Mouse (Mus musculus): ENCODE measurements at regions not wholly inside any gene's neighbourhood (a gene's known extent, or its start where the extent isn't known, plus 50 kb on each side); places are given as distances from the start of the nearest gene placed in this dataset.

- no peak for DNase-seq
Observed at GRCm38 (mm10) chrX:11387200-11387940, 59.7 kb downstream of the H2al1j start.

DNA sequence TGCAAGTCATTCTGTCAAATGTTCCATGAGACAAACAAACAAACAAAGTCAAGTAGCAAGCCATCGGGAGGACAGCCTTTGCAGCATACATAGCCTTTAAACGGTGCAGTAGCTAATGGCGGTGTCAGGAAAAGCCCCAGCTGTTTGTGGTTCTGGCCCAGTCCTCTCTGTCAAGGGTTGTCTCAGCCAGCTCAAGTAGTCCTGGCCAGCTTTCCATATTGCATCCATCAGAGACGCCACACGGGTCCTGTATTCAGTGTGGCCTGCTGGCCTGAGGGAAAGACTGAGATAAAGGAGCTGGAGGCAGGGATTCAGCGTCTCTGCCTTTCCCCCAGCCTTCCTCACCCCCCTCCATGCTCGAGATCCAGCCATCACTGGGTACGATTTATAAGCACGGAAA lies 61.2 kb downstream of the H2al1j start:
- no peak for DNase-seq

GRCm38 (mm10) chrX:11400406-11400805 lies 72.8 kb downstream of the H2al1j start:
- no peak for DNase-seq

GRCm38 (mm10) chrX:11404369-11404768 lies 76.7 kb downstream of the H2al1j start:
- DNase-seq = no peak

- DNase-seq = no peak
Observed at GRCm38 (mm10) chrX:11412316-11412826, 84.7 kb downstream of the H2al1j start.

- DNase-seq = no peak
Observed at GRCm38 (mm10) chrX:11415662-11416061, 88.0 kb downstream of the H2al1j start.

DNA sequence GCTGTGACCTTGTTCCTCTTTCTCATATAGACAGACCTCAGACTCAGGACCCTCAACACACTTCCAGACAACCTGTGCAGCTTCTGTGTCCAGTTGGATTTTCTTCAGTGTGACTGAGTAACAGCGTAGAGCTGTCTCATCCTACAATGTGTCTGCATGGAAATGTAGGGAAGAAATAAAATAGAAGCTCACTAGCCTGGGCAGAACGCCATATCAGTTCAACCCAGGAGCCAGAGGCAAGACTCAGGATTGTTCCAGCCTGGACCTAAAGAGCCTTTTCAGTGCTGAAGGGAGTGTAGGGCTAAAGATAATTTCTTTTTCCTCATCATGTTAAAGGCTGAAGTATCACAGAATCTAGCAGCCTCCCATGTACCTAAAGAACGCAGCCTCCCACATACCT lies 88.9 kb downstream of the H2al1j start:
- no peak for DNase-seq

DNA sequence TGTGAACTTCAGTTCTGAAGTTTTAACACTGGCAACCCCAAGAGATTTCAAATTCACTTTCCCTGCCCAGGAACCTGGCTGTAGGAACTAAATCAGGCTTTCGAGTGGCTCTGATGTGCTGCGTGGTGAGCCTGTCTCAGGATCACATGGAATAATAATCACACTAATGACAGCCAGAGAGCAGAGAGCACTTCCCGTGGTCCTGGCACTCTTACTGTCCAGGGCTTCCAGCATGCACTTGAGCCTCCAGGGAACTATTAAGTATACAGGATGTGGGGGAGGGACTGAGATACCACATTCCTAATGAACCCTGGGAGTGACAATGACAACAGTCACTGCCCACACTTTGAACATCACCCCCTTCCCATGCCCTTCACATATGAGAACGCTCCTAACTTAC lies 90.2 kb downstream of the H2al1j start:
- DNase-seq = no peak

DNA sequence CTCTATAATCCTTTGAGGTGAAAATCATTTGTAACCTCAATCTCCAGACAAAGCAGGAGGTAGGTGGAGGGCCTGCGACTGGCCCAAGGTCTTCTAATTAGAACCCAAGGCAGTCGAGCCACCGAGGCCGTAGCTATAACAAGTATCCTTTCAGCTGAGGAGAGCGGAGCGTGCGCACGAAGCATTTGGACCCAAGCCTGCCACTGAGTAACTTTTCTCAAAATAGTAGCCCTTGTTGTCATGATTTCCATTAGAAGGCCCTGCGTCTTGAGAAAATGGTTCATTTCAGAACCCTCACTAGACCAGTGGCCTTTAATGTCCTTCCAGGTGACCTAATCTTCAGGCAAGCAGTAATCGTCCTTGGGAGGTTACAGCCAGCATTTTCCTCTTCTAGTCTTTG lies 90.6 kb downstream of the H2al1j start:
- no peak for DNase-seq

- no peak for DNase-seq
Observed at GRCm38 (mm10) chrX:11419162-11419631, 91.6 kb downstream of the H2al1j start.

DNA sequence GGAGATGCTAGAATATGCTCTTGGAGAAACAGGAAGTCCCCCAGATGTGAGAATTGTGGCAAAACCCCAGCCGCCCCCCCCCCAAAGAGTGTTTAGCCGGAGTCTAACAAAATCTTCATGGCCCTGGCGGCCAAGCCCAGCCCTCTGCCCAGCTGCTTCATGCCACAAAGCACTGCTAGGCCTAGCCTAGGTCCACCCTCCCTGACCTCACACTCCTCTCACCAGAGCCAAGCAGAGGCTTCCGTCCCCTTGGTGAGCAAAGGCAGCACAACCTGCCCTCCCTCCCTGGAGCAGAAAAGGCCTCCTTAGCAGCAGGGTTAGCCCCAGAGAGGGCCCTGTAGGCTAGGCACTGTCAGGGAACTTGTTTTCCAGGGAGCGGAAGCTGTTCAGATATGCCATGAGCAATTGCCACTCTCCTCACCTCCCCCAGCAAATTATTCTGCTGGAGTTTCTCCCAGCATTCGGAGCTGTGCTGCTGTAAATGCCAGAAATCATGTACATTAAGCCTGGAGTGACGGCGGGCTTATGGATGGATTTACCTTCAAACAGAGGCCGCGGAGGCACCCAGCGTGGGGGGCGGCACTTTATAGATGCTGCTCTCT lies 104.9 kb downstream of the H2al1j start:
- DNase-seq = no peak

DNA sequence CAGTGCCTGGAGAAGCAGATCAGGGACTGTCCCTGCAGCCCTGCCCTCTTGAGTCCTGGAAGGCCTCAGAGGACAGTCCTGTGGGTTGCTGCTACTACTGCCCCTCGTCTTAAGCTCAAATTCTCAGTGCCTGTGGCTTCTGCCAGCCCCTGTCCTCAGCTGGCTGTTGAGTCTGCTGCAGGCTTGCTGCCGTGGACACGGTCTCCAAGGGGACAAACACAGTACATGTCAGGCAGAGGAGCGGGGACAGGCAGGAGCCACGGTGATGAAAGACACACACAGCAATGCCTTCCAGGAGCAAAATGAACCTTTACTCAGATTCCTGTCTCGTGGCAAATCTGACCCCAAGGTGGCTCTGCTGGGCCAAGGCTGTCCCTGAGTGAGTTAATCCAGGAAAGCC lies 107.7 kb downstream of the H2al1j start:
- DNase-seq = no peak

- DNase-seq = peak; percentile 20
Observed at GRCm38 (mm10) chrX:11437151-11437944, 109.7 kb downstream of the H2al1j start.

GRCm38 (mm10) chrX:11443543-11443942 lies 115.9 kb downstream of the H2al1j start:
- no peak for DNase-seq

DNA sequence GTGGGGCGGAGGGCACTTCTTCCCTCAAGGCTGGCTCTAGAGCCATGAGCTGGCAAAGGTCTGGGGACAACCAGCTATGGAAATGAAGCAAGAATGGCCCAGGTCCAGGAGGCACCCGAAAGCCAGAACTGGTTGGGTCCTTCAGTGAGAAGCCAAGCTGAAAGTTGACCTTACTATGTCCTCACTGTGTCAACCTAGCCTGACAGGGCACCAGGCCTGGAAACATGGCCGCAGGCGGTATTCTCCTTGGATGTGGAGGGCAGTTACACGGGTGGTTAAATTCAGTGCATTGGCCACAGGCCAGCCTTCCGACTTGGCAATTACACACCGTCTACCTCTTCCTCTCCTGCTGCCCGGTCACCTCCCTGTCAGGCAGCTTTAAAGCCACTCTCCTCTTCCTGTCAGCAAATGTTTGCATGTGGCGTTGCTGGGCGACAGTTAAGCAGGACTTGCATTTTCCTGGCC lies 116.7 kb downstream of the H2al1j start:
- peak; percentile 26 for DNase-seq

DNA sequence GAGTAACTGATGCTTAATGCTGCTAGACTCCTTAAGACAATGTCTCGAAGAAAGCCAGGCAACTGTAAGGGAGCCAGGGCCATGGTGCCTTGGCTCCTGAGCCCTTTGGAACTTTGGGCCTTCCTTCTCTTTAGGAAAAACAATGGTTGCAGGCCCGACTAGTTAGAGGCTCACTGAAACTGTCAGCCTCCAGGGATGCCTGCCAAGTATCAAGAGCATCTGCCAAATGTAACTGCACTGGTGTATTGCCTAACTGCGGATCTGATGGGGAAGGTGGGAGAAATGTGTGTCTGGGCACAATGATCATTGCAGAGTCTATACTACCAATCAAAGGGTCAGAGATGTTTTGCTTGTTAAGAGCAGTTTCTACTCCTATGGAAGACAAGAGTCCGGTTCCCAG lies 121.1 kb downstream of the H2al1j start:
- no peak for DNase-seq

DNA sequence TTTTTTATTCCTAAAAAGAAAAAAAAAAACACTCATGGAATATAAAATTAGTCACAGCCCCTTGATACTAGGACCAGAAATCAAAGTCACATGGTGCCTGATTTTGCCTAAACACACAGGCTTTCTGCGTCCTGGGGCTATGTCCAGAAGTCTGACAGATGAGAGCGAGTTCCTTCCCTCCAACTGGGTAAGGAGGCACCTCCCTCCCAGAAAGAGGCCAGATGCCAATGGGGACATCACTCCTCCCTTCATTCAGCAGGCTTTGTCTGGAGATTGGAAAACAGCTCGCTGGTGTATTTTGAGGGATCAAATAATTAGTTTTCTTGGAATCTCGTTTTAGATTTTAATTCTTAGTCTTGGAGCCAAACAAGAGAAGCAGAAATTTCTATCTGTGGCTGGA lies 130.9 kb downstream of the H2al1j start:
- DNase-seq = no peak

- no peak for DNase-seq
Observed at GRCm38 (mm10) chrX:11463955-11464511, 136.4 kb downstream of the H2al1j start.

- no peak for DNase-seq
Observed at GRCm38 (mm10) chrX:11466191-11466590, 138.6 kb downstream of the H2al1j start.

DNA sequence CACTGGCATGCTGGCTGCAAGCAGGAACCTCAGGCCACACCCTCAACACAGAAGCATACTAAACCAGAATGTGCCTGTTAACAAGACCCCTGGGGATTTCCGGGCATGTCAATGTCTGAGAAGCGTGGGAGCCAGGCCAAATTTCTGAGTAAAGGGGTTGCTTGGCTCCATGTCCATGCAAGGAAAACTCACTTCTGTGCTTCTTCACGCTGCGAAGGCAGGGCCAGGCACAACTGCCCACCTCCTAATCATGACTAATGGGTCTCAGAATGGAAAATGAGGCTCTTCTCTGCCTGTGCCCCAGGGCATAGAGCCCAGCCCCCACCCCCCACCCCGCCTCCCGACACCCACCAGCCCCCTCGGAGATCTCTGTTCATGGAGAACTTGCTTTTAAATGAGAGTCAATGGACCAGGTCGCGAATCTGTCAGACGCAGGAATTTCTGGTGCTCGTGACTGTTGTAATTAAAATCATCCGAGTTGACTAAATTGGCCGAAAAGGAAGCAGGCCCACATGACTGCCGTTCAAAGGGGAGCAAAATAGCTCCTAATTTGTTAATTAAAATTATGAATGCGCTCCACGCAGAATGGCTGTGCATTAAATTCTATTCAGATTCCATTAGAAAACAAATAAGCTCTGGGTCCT lies 152.2 kb downstream of the H2al1j start:
- DNase-seq = no peak

- DNase-seq = peak; percentile 22
Observed at GRCm38 (mm10) chrX:11482141-11482540, 154.5 kb downstream of the H2al1j start.

GRCm38 (mm10) chrX:11486588-11486987 lies 159.0 kb downstream of the H2al1j start:
- DNase-seq = no peak

DNA sequence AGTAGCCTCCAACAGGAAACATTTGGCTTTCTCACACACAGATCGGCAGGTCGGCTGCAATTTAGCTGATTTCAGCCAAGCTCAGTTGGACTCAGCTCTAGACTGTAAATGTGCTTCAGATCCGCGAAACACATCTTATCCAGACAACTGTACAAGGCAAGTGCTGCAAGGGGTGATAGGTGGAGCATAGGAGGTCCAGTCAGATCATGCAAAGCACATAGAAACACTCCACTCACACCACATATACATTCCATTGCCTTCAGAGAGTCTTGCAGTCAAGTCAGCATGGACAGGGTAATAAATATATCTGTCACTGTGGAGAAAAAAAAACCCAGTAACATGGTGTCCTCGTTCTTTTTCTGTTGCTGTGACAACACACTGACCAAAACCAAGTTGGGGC lies 160.3 kb downstream of the H2al1j start:
- DNase-seq = no peak
